Mouse (Mus musculus): ENCODE data around the gene Gm49395.

DNA sequence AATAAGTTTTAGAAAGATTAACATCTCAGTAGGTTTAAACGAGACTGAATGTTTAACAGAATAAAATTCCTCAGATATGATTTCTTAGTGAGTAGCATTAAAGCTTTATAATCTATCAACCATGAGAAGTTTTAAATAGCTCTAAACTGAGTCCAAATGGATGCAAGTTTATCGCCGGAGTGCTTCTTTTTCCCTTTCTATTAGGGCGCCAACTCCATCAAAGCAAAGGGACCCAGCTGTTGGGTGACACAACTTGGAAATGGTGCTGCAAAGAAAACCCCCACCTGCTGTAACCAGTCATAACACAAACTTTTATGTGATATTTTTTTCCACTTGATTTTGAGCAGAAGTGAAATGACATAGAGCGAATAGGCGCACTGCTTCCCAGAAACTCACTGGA, 29.3 kb downstream of the Gm49395 start:
- TF ChIP-seq CTCF (IDR thresholded peaks at IDR 0.05; ENCODE audit: low read depth) (no peak), EP300 (IDR thresholded peaks at IDR 0.05; ENCODE audit: low read depth) (no peak)
